Mouse (Mus musculus): Measurements from ENCODE around the gene Serpinb9b.
A peak's percentile ranks its signal among the peaks of the same experiment; 100 is the strongest.

Gene Serpinb9b

GRCm38 (mm10) chr13:33047234-33047633, 20.0 kb downstream of the Serpinb9b start:
- no peak for DNase-seq

- DNase-seq: no peak
Measured at GRCm38 (mm10) chr13:33048187-33048586, 21.0 kb downstream of the Serpinb9b start.

GRCm38 (mm10) chr13:33051697-33052096, 24.5 kb downstream of the Serpinb9b start:
- no peak for DNase-seq

- DNase-seq: no peak
Measured at GRCm38 (mm10) chr13:33063048-33063447, 35.8 kb downstream of the Serpinb9b start.

GRCm38 (mm10) chr13:33067387-33067977, 40.3 kb downstream of the Serpinb9b start:
- no peak for DNase-seq

GRCm38 (mm10) chr13:33068164-33068563, 40.9 kb downstream of the Serpinb9b start:
- DNase-seq: no peak

- DNase-seq: no peak
Measured at GRCm38 (mm10) chr13:33071776-33072175, 44.6 kb downstream of the Serpinb9b start.

GRCm38 (mm10) chr13:33074029-33074428, 46.8 kb downstream of the Serpinb9b start:
- DNase-seq: peak; percentile 62

GRCm38 (mm10) chr13:33076247-33076646, 49.0 kb downstream of the Serpinb9b start:
- DNase-seq: no peak

GRCm38 (mm10) chr13:33077026-33077685, 49.9 kb downstream of the Serpinb9b start:
- DNase-seq: no peak

GRCm38 (mm10) chr13:33078056-33078705, 51.0 kb downstream of the Serpinb9b start, which contains the start of gene Serpinb1b:
Gene Serpinb1b, plus strand, starts transcription at chr13:33078575.
- DNase-seq: no peak

GRCm38 (mm10) chr13:33079391-33079790, 52.2 kb downstream of the Serpinb9b start:
- peak; percentile 11 for DNase-seq

- DNase-seq: peak; percentile 47
Measured at GRCm38 (mm10) chr13:33080356-33080755, 53.1 kb downstream of the Serpinb9b start.

- DNase-seq: no peak
Measured at GRCm38 (mm10) chr13:33083834-33084233, 56.6 kb downstream of the Serpinb9b start.

- DNase-seq: no peak
Measured at GRCm38 (mm10) chr13:33084975-33085694, 57.9 kb downstream of the Serpinb9b start.

GRCm38 (mm10) chr13:33085695-33086432, 58.6 kb downstream of the Serpinb9b start:
- DNase-seq: no peak

- DNase-seq: no peak
Measured at GRCm38 (mm10) chr13:33089566-33089965, 62.4 kb downstream of the Serpinb9b start.

- no peak for DNase-seq
Measured at GRCm38 (mm10) chr13:33090546-33090945, 63.3 kb downstream of the Serpinb9b start.

GRCm38 (mm10) chr13:33091306-33091705, 64.1 kb downstream of the Serpinb9b start:
- no peak for DNase-seq
